Mouse (Mus musculus) lung, adult 2 months (tissue): ENCODE results near the gene Fah.

Experiments
- CTCF ChIP-seq: fragments of 200-500 bp; IDR thresholded peaks from 2 replicates; pipeline ENCODE4 v1.5.1; 2011; ENCODE audit warnings: mild to moderate bottlenecking, low read length, control low read depth; ENCODE audit not compliant: insufficient read depth
- POLR2A ChIP-seq: fragments of 200-500 bp; IDR thresholded peaks from 2 replicates; pipeline ENCODE4 v1.6.1; 2011; ENCODE audit warnings: low read depth, mild to moderate bottlenecking, control low read depth, low read length, borderline replicate concordance; ENCODE audit errors: extremely low read depth

GRCm38 (mm10) chr7:84651303-84651986 is 44.9 kb upstream of the Fah start:
- TF ChIP-seq POLR2A (no peak), CTCF (no peak)
